Mouse (Mus musculus) forebrain, embryonic 11.5 days (tissue): ENCODE data around the gene Tas2r123. TPM values are rescaled to one million over a fixed set of nuclear protein-coding genes. Genes with fewer than 3 reads are reported as not detected.

ENCODE experiments used
- ATAC-seq: fragments of 200-750 bp; cut with Nextera tagmentation; replicated peaks from 2 replicates; pipeline ENCODE4 v1.8.0; 2017; ENCODE audit warnings: moderate TSS enrichment; ENCODE audit not compliant: low FRiP score
- DNase-seq: peaks from one replicate; pipeline ENCODE4 v3.0.0-alpha.2; 2017; ENCODE audit warnings: low spot score
- H3K27ac ChIP-seq: fragments of 300-500 bp; sonication (generic); 2 replicates; pipeline ENCODE4 v1.5.1; 2014; ENCODE audit warnings: low read depth, low read length
- H3K27me3 ChIP-seq: fragments of 300-500 bp; sonication (generic); 2 replicates; pipeline ENCODE4 v1.6.1; 2014; ENCODE audit warnings: mild to moderate bottlenecking, low read length, mixed read lengths; ENCODE audit not compliant: control insufficient read depth, insufficient read depth
- H3K36me3 ChIP-seq: fragments of 300-500 bp; sonication (generic); 2 replicates; pipeline ENCODE4 v1.6.1; 2014; ENCODE audit warnings: mild to moderate bottlenecking, low read length, moderate library complexity, mixed read lengths; ENCODE audit not compliant: control insufficient read depth, insufficient read depth
- H3K4me1 ChIP-seq: fragments of 300-500 bp; sonication (generic); replicated peaks from 2 replicates; pipeline ENCODE4 v1.6.1; 2014; ENCODE audit warnings: low read length, mixed read lengths; ENCODE audit not compliant: control insufficient read depth, insufficient read depth
- H3K4me2 ChIP-seq: fragments of 300-500 bp; sonication (generic); 2 replicates; pipeline ENCODE4 v1.6.1; 2014; ENCODE audit warnings: low read depth, mild to moderate bottlenecking, low read length, moderate library complexity, mixed read lengths; ENCODE audit not compliant: severe bottlenecking
- H3K4me3 ChIP-seq: fragments of 300-500 bp; sonication (generic); 2 replicates; pipeline ENCODE4 v1.5.1; 2014; ENCODE audit warnings: low read depth, low read length
- H3K9ac ChIP-seq: fragments of 300-500 bp; sonication (generic); 2 replicates; pipeline ENCODE4 v1.6.1; 2014; ENCODE audit warnings: low read length
- H3K9me3 ChIP-seq: fragments of 300-500 bp; sonication (generic); 2 replicates; pipeline ENCODE4 v1.6.1; 2016; ENCODE audit warnings: low read length, mixed read lengths; ENCODE audit not compliant: control insufficient read depth
- WGBS: fragments of 180-500 bp; shearing (Covaris S2); extraction: QIAGEN DNeasy Blood & Tissue Kit; methylation state at CpG from one replicate; pipeline ENCODE4 v1.1.7; 2014; 5-methylcytosine and 5-hydroxymethylcytosine counted together
- polyA plus RNA-seq: library from polyadenylated mRNA; unstranded; fragments of >200 nt; fragmentation: Nextera tagmentation; extraction: Ambion mirVana; gene quantifications from 2 replicates; pipeline ENCODE4 v1.2.1, GENCODE M21; 2014

Tas2r123 gene
- polyA plus RNA-seq = not detected in 2 replicates

DNA sequence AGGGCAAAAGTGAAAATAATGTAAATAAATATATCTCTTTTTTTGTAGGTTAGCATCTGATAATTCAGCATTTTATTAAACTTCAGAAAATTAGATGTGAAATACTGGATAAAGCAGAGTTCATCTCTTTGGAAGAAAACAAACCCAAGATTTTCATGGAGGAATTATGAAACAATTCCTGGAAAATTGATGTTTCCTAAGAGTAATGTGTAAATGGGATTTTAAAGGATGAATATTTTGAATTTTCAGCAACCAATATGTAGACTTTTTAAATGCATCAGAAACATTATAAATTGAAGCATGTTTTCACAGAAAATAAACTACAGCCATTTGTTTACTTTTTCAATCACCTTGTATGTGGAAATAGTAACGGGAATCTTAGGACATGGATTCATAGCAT is at the start of gene Tas2r123:
TSS of gene Tas2r123 (plus strand) at position 301 of the 400 bp plus-strand sequence.
- no peaks in the 10 kb centered on the region for H3K4me1 ChIP-seq
- no peaks in the 10 kb centered on the region for H3K27me3 ChIP-seq
- no peaks in the 10 kb centered on the region for H3K36me3 ChIP-seq
- ATAC-seq (no peak), DNase-seq (no peak)
- no peak within 1 kb of the TSS for H3K27ac ChIP-seq
- WGBS = 94% methylated on average over 1 of the region's 1 CpGs
- H3K4me2 ChIP-seq = no peak within 1 kb of the TSS
- H3K9ac ChIP-seq = no peak within 1 kb of the TSS
- H3K9me3 ChIP-seq = no peaks in the 10 kb centered on the region
- no peak within 1 kb of the TSS for H3K4me3 ChIP-seq

DNA sequence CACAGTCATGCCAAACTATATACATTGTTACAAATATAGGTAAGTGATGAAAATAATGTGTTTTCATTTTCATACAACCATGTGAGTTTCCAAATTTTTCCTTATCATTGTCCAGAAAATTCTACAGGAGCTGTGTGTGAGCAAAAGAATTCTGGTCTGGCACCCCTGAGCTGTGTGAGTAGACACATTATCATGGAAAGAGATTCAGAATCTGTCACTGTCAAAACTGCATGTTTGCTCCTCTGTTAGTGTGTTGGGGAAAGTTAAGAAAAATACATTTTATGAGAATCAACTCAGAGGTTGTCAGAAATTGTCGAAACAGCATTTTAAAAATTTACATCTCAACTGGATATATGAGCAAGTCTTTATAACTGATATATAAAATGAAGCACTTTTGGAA is 44.4 kb upstream of the Tas2r123 start, which contains the start of gene Tas2r117:
TSS of gene Tas2r117 (plus strand) at position 301 of the 400 bp plus-strand sequence.
- WGBS = 87% methylated on average over 1 of the region's 1 CpGs
- Histone ChIP-seq H3K27ac (no peak within 1 kb of the TSS), H3K4me3 (no peak within 1 kb of the TSS), H3K9ac (no peak within 1 kb of the TSS), H3K4me1 (no peaks in the 10 kb centered on the region), H3K9me3 (no peaks in the 10 kb centered on the region), H3K4me2 (no peak within 1 kb of the TSS), H3K36me3 (no peaks in the 10 kb centered on the region), H3K27me3 (no peaks in the 10 kb centered on the region)
- DNase-seq (no peak), ATAC-seq (no peak)

DNA sequence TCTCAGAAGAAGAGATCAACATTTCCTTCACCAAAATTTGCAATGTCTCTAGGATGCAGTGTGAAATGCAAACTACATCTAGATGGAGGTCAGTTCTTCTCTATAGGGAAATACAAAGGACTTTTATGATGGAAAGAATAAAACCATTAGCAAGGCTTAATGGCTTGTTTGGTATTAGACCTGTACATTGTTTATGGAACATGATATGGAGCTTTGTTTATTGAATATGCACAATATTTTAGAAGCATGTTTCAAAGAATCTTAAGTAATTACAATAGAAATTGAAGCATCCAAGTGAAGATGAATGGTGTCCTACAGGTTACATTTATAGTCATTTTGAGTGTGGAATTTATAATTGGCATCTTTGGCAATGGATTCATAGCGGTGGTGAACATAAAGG is 8.2 kb downstream of the Tas2r123 start, which contains the start of gene Tas2r116:
TSS of gene Tas2r116 (plus strand) at position 301 of the 400 bp plus-strand sequence.
- Histone ChIP-seq H3K27me3 (no peaks in the 10 kb centered on the region), H3K4me2 (no peak within 1 kb of the TSS), H3K4me1 (no peaks in the 10 kb centered on the region), H3K4me3 (no peak within 1 kb of the TSS), H3K9ac (no peak within 1 kb of the TSS), H3K9me3 (no peaks in the 10 kb centered on the region), H3K27ac (no peak within 1 kb of the TSS), H3K36me3 (no peaks in the 10 kb centered on the region)
- DNase-seq = no peak
- ATAC-seq = no peak
- WGBS = 100% methylated on average over 1 of the region's 1 CpGs

DNA sequence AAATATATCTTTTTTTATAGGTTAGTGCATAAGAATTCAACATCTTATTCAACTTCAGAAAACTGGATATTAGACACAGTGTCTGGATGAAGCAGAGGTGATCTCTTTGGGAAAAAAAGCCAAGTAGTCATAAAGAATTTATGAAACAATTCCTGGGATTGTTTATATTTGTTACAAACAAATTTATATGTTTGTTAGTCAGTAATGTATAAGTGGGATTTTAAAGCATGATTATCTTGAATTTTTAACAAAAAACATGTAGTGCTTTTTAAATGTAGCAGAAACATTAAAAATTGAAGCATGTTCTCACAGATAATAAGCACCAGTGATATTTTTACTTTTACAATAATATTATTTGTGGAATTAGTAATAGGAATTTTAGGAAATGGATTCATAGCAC is 20.8 kb downstream of the Tas2r123 start, which contains the start of gene Tas2r110:
TSS of gene Tas2r110 (plus strand) at position 301 of the 400 bp plus-strand sequence.
- Histone ChIP-seq H3K4me2 (no peak within 1 kb of the TSS), H3K4me1 (no peaks in the 10 kb centered on the region), H3K36me3 (no peaks in the 10 kb centered on the region), H3K9ac (no peak within 1 kb of the TSS), H3K27me3 (no peaks in the 10 kb centered on the region), H3K27ac (no peak within 1 kb of the TSS), H3K9me3 (no peaks in the 10 kb centered on the region), H3K4me3 (no peak within 1 kb of the TSS)
- ATAC-seq (no peak), DNase-seq (no peak)

GRCm38 (mm10) chr6:132892711-132893110 is 45.8 kb downstream of the Tas2r123 start, which contains the start of gene Tas2r113:
Gene Tas2r113, plus strand, starts transcription at chr6:132893011.
- DNase-seq (no peak), ATAC-seq (no peak)
- no peak within 1 kb of the TSS for H3K27ac ChIP-seq
- H3K9me3 ChIP-seq = no peaks in the 10 kb centered on the region
- H3K4me1 ChIP-seq = no peaks in the 10 kb centered on the region
- H3K9ac ChIP-seq = no peak within 1 kb of the TSS
- no peak within 1 kb of the TSS for H3K4me2 ChIP-seq
- H3K4me3 ChIP-seq = no peak within 1 kb of the TSS
- no peaks in the 10 kb centered on the region for H3K36me3 ChIP-seq
- WGBS = 77% methylated on average over 1 of the region's 1 CpGs
- H3K27me3 ChIP-seq = no peaks in the 10 kb centered on the region

Other genes with a start within 250 kb of the Tas2r123 start
- not detected in 2 replicates for gene A630073D07Rik, start 195.6 kb upstream of the Tas2r123 start, polyA plus RNA-seq
- gene Tas2r120, start 190.2 kb upstream of the Tas2r123 start, polyA plus RNA-seq = not detected in 2 replicates
- gene Tas2r121, start 146.1 kb upstream of the Tas2r123 start, polyA plus RNA-seq = not detected in 2 replicates
- not detected in 2 replicates for gene Tas2r122, start 135.2 kb upstream of the Tas2r123 start, polyA plus RNA-seq
- not detected in 2 replicates for gene Tas2r115, start 109.1 kb upstream of the Tas2r123 start, polyA plus RNA-seq
- gene Tas2r124, start 92.4 kb upstream of the Tas2r123 start, polyA plus RNA-seq = not detected in 2 replicates
- not detected in 2 replicates for gene Tas2r102, start 85.0 kb upstream of the Tas2r123 start, polyA plus RNA-seq
- not detected in 2 replicates for gene Tas2r136, start 69.0 kb upstream of the Tas2r123 start, polyA plus RNA-seq
- gene Tas2r117, start 44.3 kb upstream of the Tas2r123 start, polyA plus RNA-seq = not detected in 2 replicates
- gene Tas2r116, start 8.3 kb downstream of the Tas2r123 start, polyA plus RNA-seq = not detected in 2 replicates
- gene Tas2r110, start 20.9 kb downstream of the Tas2r123 start, polyA plus RNA-seq = not detected in 2 replicates
- not detected in 2 replicates for gene Tas2r113, start 45.9 kb downstream of the Tas2r123 start, polyA plus RNA-seq
- gene Tas2r125, start 62.5 kb downstream of the Tas2r123 start, polyA plus RNA-seq = not detected in 2 replicates
- not detected in 2 replicates for gene Tas2r129, start 104.0 kb downstream of the Tas2r123 start, polyA plus RNA-seq
- not detected in 2 replicates for gene Tas2r131, start 110.8 kb downstream of the Tas2r123 start, polyA plus RNA-seq
- gene Tas2r109, start 133.8 kb downstream of the Tas2r123 start, polyA plus RNA-seq = not detected in 2 replicates
- not detected in 2 replicates for gene Tas2r103, start 190.0 kb downstream of the Tas2r123 start, polyA plus RNA-seq
- not detected in 2 replicates for gene Tas2r140, start 208.7 kb downstream of the Tas2r123 start, polyA plus RNA-seq